Mouse (Mus musculus) heart, adult 2 months (tissue): ENCODE results near the gene Nr1i3.

Experiments
- CTCF ChIP-seq: fragments of 200-600 bp; IDR thresholded peaks from 2 replicates; pipeline ENCODE4 v1.8.1; 2022; ENCODE audit warnings: antibody characterized with exemption, mild to moderate bottlenecking, moderate library complexity
- EP300 ChIP-seq: fragments of 200-500 bp; IDR thresholded peaks from 2 replicates; pipeline ENCODE4 v1.6.1; 2011; ENCODE audit warnings: low read depth, low read length, control low read depth; ENCODE audit not compliant: insufficient read depth
- POLR2A ChIP-seq: fragments of 200-500 bp; IDR thresholded peaks from 2 replicates; pipeline ENCODE4 v1.6.1; 2011; ENCODE audit warnings: mild to moderate bottlenecking, low read depth, low read length, control low read depth; ENCODE audit not compliant: insufficient read depth

- TF ChIP-seq CTCF (peak; percentile 40), EP300 (no peak), POLR2A (no peak)
Observed at GRCm38 (mm10) chr1:171256095-171256818, 42.5 kb downstream of the Nr1i3 start.
